Mouse (Mus musculus): ENCODE data around the gene 1700010I14Rik. TPM values are rescaled to one million over a fixed set of nuclear protein-coding genes. Genes with fewer than 3 reads are reported as not detected.
A peak's percentile ranks its signal among the peaks of the same experiment; 100 is the strongest.

The 1700010I14Rik gene
- total and polyA plus RNA-seq, 3 experiments, result 0.23 to 2.2 TPM; not detected in 1

GRCm38 (mm10) chr17:8987369-8987768 lies 764 bp upstream of the 1700010I14Rik start:
- TF ChIP-seq SMC3 (IDR thresholded peaks at IDR 0.05; ENCODE audit: low read depth, low read length) (no peak), POLR2A (IDR thresholded peaks at IDR 0.05; ENCODE audit: control insufficient read depth in 1 of 2, insufficient read depth in 1 of 2, low read depth in 1 of 2, low read length in 2 of 2, poor library complexity in 1 of 2) (no peak), BHLHE40 (IDR thresholded peaks at IDR 0.05; ENCODE audit: borderline replicate concordance, low read depth, low read length) (no peak)
- Histone ChIP-seq H3K4me3 (ENCODE audit: control insufficient read depth in 1 of 2, insufficient read depth in 1 of 2, low read depth in 2 of 2, low read length in 2 of 2) (no peak overlapping the region), H3K9ac (ENCODE audit: control insufficient read depth, low read depth, low read length, poor library complexity, severe bottlenecking) (no peak overlapping the region), H3K27me3 (ENCODE audit: control insufficient read depth in 1 of 2, insufficient read depth in 2 of 2, low read length in 2 of 2) (no peaks in the 10 kb centered on the region), H3K4me1 (ENCODE audit: control insufficient read depth in 1 of 2, insufficient read depth in 2 of 2, low read length in 2 of 2) (no peaks in the 10 kb centered on the region), H3K27ac (ENCODE audit: control insufficient read depth, low read depth, low read length) (no peak overlapping the region), H3K79me2 (ENCODE audit: control insufficient read depth, insufficient read depth, low read length, poor library complexity) (no peaks in the 10 kb centered on the region), H3K9me3 (replicated peaks; ENCODE audit: insufficient read depth, low read length) (no peaks in the 10 kb centered on the region), H3K36me3 (ENCODE audit: control insufficient read depth in 1 of 2, insufficient read depth in 2 of 2, low read length in 2 of 2) (no peaks in the 10 kb centered on the region)
- DNase-seq (ENCODE audit: low read depth, low spot score), result no peak

- no peaks in the 10 kb centered on the region for H3K79me2 ChIP-seq (ENCODE audit: control insufficient read depth, insufficient read depth, low read length, poor library complexity)
- no peaks in the 10 kb centered on the region for H3K36me3 ChIP-seq (ENCODE audit: control insufficient read depth in 1 of 2, insufficient read depth in 2 of 2, low read length in 2 of 2)
- no peaks in the 10 kb centered on the region for H3K4me1 ChIP-seq (ENCODE audit: control insufficient read depth in 1 of 2, insufficient read depth in 2 of 2, low read length in 2 of 2)
- no peak overlapping the region for H3K9ac ChIP-seq (ENCODE audit: control insufficient read depth, low read depth, low read length, poor library complexity, severe bottlenecking)
- H3K27ac ChIP-seq (ENCODE audit: control insufficient read depth, low read depth, low read length), result no peak overlapping the region
- no peaks in the 10 kb centered on the region for H3K9me3 ChIP-seq (replicated peaks; ENCODE audit: insufficient read depth, low read length)
- no peak for TF ChIP-seq ZKSCAN1 (IDR thresholded peaks at IDR 0.05; ENCODE audit: low read depth, low read length)
- no peak for TF ChIP-seq POLR2AphosphoS5 (IDR thresholded peaks at IDR 0.05; ENCODE audit: borderline replicate concordance, low read depth, low read length)
- TF ChIP-seq RAD21 (IDR thresholded peaks at IDR 0.05; ENCODE audit: low read depth, low read length), result peak; percentile 8; the same call in 1 of the 2 replicates
- TF ChIP-seq SMC3 (IDR thresholded peaks at IDR 0.05; ENCODE audit: low read depth, low read length), result peak; percentile 28; the same call in 1 of the 2 replicates
- TF ChIP-seq MXI1 (IDR thresholded peaks at IDR 0.05; ENCODE audit: low read depth, low read length), result no peak
- no peak for TF ChIP-seq MYB (IDR thresholded peaks at IDR 0.05; ENCODE audit: low read depth, low read length)
- TF ChIP-seq CTCF (IDR thresholded peaks at IDR 0.05 in 2 of 3, conservative IDR thresholded peaks at IDR 0.05 in 1 of 3; ENCODE audit: control insufficient read depth in 1 of 3, insufficient read depth in 1 of 3, low read depth in 2 of 3, low read length in 3 of 3, poor library complexity in 1 of 3, severe bottlenecking in 1 of 3), result peak; percentile 42 to 63 (median 49)
- no peaks in the 10 kb centered on the region for H3K27me3 ChIP-seq (ENCODE audit: control insufficient read depth in 1 of 2, insufficient read depth in 2 of 2, low read length in 2 of 2)
- peak; percentile 36 for DNase-seq (ENCODE audit: low read depth, low spot score)
- H3K4me3 ChIP-seq (ENCODE audit: control insufficient read depth in 1 of 2, insufficient read depth in 1 of 2, low read depth in 2 of 2, low read length in 2 of 2), result no peak overlapping the region
Observed at GRCm38 (mm10) chr17:8991160-8991559, 3.0 kb downstream of the 1700010I14Rik start.

- no peak for DNase-seq (ENCODE audit: low read depth, low spot score)
- no peak for TF ChIP-seq CTCF (IDR thresholded peaks at IDR 0.05 in 2 of 3, conservative IDR thresholded peaks at IDR 0.05 in 1 of 3; ENCODE audit: control insufficient read depth in 1 of 3, insufficient read depth in 1 of 3, low read depth in 2 of 3, low read length in 3 of 3, poor library complexity in 1 of 3, severe bottlenecking in 1 of 3)
- TF ChIP-seq HCFC1 (IDR thresholded peaks at IDR 0.05; ENCODE audit: low read depth, low read length), result no peak
- no peak for TF ChIP-seq NELFE (IDR thresholded peaks at IDR 0.05; ENCODE audit: low read depth, low read length)
- TF ChIP-seq EP300 (IDR thresholded peaks at IDR 0.05; ENCODE audit: low read depth in 1 of 2, low read length in 2 of 2), result no peak
- TF ChIP-seq TBP (IDR thresholded peaks at IDR 0.05; ENCODE audit: low read depth, low read length), result no peak
- TF ChIP-seq MEF2A (IDR thresholded peaks at IDR 0.05; ENCODE audit: extremely low read depth, insufficient replicate concordance, low read depth, low read length, poor library complexity, severe bottlenecking), result no peak
- no peak for TF ChIP-seq SMC3 (IDR thresholded peaks at IDR 0.05; ENCODE audit: low read depth, low read length)
- TF ChIP-seq MXI1 (IDR thresholded peaks at IDR 0.05; ENCODE audit: low read depth, low read length), result no peak
- TF ChIP-seq CHD1 (IDR thresholded peaks at IDR 0.05; ENCODE audit: low read depth, low read length), result no peak
- H3K4me1 ChIP-seq (ENCODE audit: control insufficient read depth in 1 of 2, insufficient read depth in 2 of 2, low read length in 2 of 2), result no peaks in the 10 kb centered on the region
- no peak overlapping the region for H3K27ac ChIP-seq (ENCODE audit: control insufficient read depth, low read depth, low read length)
- H3K9ac ChIP-seq (ENCODE audit: control insufficient read depth, low read depth, low read length, poor library complexity, severe bottlenecking), result no peak overlapping the region
- no peaks in the 10 kb centered on the region for H3K27me3 ChIP-seq (ENCODE audit: control insufficient read depth in 1 of 2, insufficient read depth in 2 of 2, low read length in 2 of 2)
- no peaks in the 10 kb centered on the region for H3K79me2 ChIP-seq (ENCODE audit: control insufficient read depth, insufficient read depth, low read length, poor library complexity)
- no peaks in the 10 kb centered on the region for H3K9me3 ChIP-seq (replicated peaks; ENCODE audit: insufficient read depth, low read length)
- H3K36me3 ChIP-seq (ENCODE audit: control insufficient read depth in 1 of 2, insufficient read depth in 2 of 2, low read length in 2 of 2), result no peaks in the 10 kb centered on the region
- H3K4me3 ChIP-seq (ENCODE audit: control insufficient read depth in 1 of 2, insufficient read depth in 1 of 2, low read depth in 2 of 2, low read length in 2 of 2), result no peak overlapping the region
Observed at GRCm38 (mm10) chr17:8995344-8995743, 7.2 kb downstream of the 1700010I14Rik start.
